Mouse (Mus musculus) large intestine, adult 2 months (tissue): ENCODE data around the gene Gm20850. TPM values are rescaled to one million over a fixed set of nuclear protein-coding genes. Genes with fewer than 3 reads are reported as not detected.
"Not testable (repeated sequence)": the region's sequence is repeated elsewhere in the genome, so short reads cannot be mapped to it uniquely, and the experiment has no call there.

Experiments used
- DNase-seq: peaks from one replicate; pipeline ENCODE4 v3.0.0-alpha.2; 2012; ENCODE audit warnings: low read depth, low spot score
- WGBS: fragments of 180-500 bp; shearing (Covaris S2); methylation state at CpG from one replicate; pipeline ENCODE4 v1.1.7; 2018; 5-methylcytosine and 5-hydroxymethylcytosine counted together
- polyA plus RNA-seq: library from polyadenylated mRNA; depleted of rRNA; stranded (reverse); fragments of >200 nt; gene quantifications from 2 replicates; pipeline ENCODE4 v1.2.3, GENCODE M21; 2012; rRNA removed

Gm20850 gene
- polyA plus RNA-seq: not detected in 2 replicates

GRCm38 (mm10) chrY:75715022-75715421, at the start of gene Gm20850:
Gm20850 (plus strand) TSS chrY:75715322.
- no CpG with 5 or more reads among the region's 6 CpGs for WGBS
- DNase-seq: not testable (repeated sequence)
